Mouse (Mus musculus) limb, embryonic 12.5 days (tissue): ENCODE measurements around the gene Bri3bp. TPM values are rescaled to one million over a fixed set of nuclear protein-coding genes. Genes with fewer than 3 reads are reported as not detected.
"Not testable (repeated sequence)": the region's sequence is repeated elsewhere in the genome, so short reads cannot be mapped to it uniquely, and the experiment has no call there.

Experiments
- ATAC-seq: fragments of 200-750 bp; cut with Nextera tagmentation; 2 replicates; pipeline ENCODE4 v1.8.0; 2017; ENCODE audit warnings: low read depth, moderate TSS enrichment; ENCODE audit not compliant: insufficient number of reproducible peaks, insufficient read depth, low FRiP score, low TSS enrichment
- H3K27ac ChIP-seq: fragments of 300-500 bp; sonication (generic); 2 replicates; pipeline ENCODE4 v1.5.1; 2016; ENCODE audit warnings: mild to moderate bottlenecking, moderate library complexity
- H3K27me3 ChIP-seq: fragments of 300-500 bp; sonication (generic); 2 replicates; pipeline ENCODE4 v1.6.1; 2016; ENCODE audit warnings: mild to moderate bottlenecking, moderate library complexity
- H3K36me3 ChIP-seq: fragments of 300-500 bp; sonication (generic); 2 replicates; pipeline ENCODE4 v1.6.1; 2016; ENCODE audit warnings: mild to moderate bottlenecking, moderate library complexity
- H3K4me1 ChIP-seq: fragments of 300-500 bp; sonication (generic); replicated peaks from 2 replicates; pipeline ENCODE4 v1.6.1; 2016
- H3K4me2 ChIP-seq: fragments of 300-500 bp; sonication (generic); 2 replicates; pipeline ENCODE4 v1.6.1; 2016; ENCODE audit warnings: mild to moderate bottlenecking, moderate library complexity
- H3K4me3 ChIP-seq: fragments of 300-500 bp; sonication (generic); replicated peaks from 2 replicates; pipeline ENCODE4 v1.5.1; 2016; ENCODE audit warnings: mild to moderate bottlenecking
- H3K9ac ChIP-seq: fragments of 300-500 bp; sonication (generic); replicated peaks from 2 replicates; pipeline ENCODE4 v1.6.1; 2016; ENCODE audit warnings: mild to moderate bottlenecking, moderate library complexity
- H3K9me3 ChIP-seq: fragments of 300-500 bp; sonication (generic); 2 replicates; pipeline ENCODE4 v1.6.1; 2016; ENCODE audit warnings: mild to moderate bottlenecking, moderate library complexity
- WGBS: fragments of 180-500 bp; shearing (Covaris S2); methylation state at CpG from one replicate; pipeline ENCODE4 v1.1.7; 2016; 5-methylcytosine and 5-hydroxymethylcytosine counted together
- polyA plus RNA-seq: library from polyadenylated mRNA; unstranded; fragments of >200 nt; fragmentation: Nextera tagmentation; extraction: Ambion mirVana; gene quantifications from 2 replicates; pipeline ENCODE4 v1.2.1, GENCODE M21; 2016

Gene Bri3bp
- polyA plus RNA-seq, 1 experiment from 2014 or later, result 40.7 TPM

- H3K4me2 ChIP-seq, result no peak overlapping the region
- WGBS, result 55% methylated on average over 5 of the region's 5 CpGs
- H3K9me3 ChIP-seq, result no peaks in the 10 kb centered on the region
- H3K36me3 ChIP-seq, result peaks cover 40% of the 10 kb centered on the region
- H3K9ac ChIP-seq, result no peak overlapping the region
- no peak overlapping the region for H3K27ac ChIP-seq
- no peaks in the 10 kb centered on the region for H3K27me3 ChIP-seq
- no peak overlapping the region for H3K4me3 ChIP-seq
- no peak for ATAC-seq
- H3K4me1 ChIP-seq, result peaks cover 13% of the 10 kb centered on the region
Measured at GRCm38 (mm10) chr5:125411972-125412530, 29.3 kb upstream of the Bri3bp start.

GRCm38 (mm10) chr5:125412536-125412935 lies 28.8 kb upstream of the Bri3bp start:
- not testable (repeated sequence) for H3K4me2 ChIP-seq, H3K27me3 ChIP-seq, H3K9me3 ChIP-seq, H3K9ac ChIP-seq, H3K4me3 ChIP-seq, H3K27ac ChIP-seq, ATAC-seq, H3K4me1 ChIP-seq
- WGBS, result 91% methylated on average over 8 of the region's 8 CpGs
- peaks cover 45% of the 10 kb centered on the region for H3K36me3 ChIP-seq

GRCm38 (mm10) chr5:125413763-125414162 lies 27.6 kb upstream of the Bri3bp start:
- Histone ChIP-seq H3K4me1 (peaks cover 8% of the 10 kb centered on the region; the same call in 1 of the 2 replicates), H3K27ac (no peak overlapping the region), H3K9ac (no peak overlapping the region), H3K9me3 (no peaks in the 10 kb centered on the region), H3K4me3 (no peak overlapping the region), H3K27me3 (no peaks in the 10 kb centered on the region), H3K36me3 (peaks cover 57% of the 10 kb centered on the region), H3K4me2 (no peak overlapping the region)
- ATAC-seq, result no peak
- WGBS, result 90% methylated on average over 4 of the region's 4 CpGs

- WGBS, result 88% methylated on average over 8 of the region's 8 CpGs
- no peaks in the 10 kb centered on the region for H3K9me3 ChIP-seq
- no peaks in the 10 kb centered on the region for H3K27me3 ChIP-seq
- no peak for ATAC-seq
- H3K27ac ChIP-seq, result no peak overlapping the region
- H3K4me3 ChIP-seq, result no peak overlapping the region
- H3K4me1 ChIP-seq, result no peaks in the 10 kb centered on the region
- peaks cover 81% of the 10 kb centered on the region for H3K36me3 ChIP-seq
- no peak overlapping the region for H3K4me2 ChIP-seq
- H3K9ac ChIP-seq, result no peak overlapping the region
Measured at GRCm38 (mm10) chr5:125416183-125416582, 25.2 kb upstream of the Bri3bp start.

GRCm38 (mm10) chr5:125418636-125419035 lies 22.7 kb upstream of the Bri3bp start:
- Histone ChIP-seq H3K4me3 (no peak overlapping the region), H3K27ac (no peak overlapping the region), H3K36me3 (peaks cover 99% of the 10 kb centered on the region), H3K27me3 (no peaks in the 10 kb centered on the region), H3K4me1 (no peaks in the 10 kb centered on the region), H3K4me2 (no peak overlapping the region), H3K9ac (no peak overlapping the region), H3K9me3 (no peaks in the 10 kb centered on the region)
- no peak for ATAC-seq
- 90% methylated on average over 12 of the region's 12 CpGs for WGBS

GRCm38 (mm10) chr5:125419124-125419523 lies 22.2 kb upstream of the Bri3bp start:
- Histone ChIP-seq H3K4me3 (no peak overlapping the region), H3K4me1 (no peaks in the 10 kb centered on the region), H3K9me3 (no peaks in the 10 kb centered on the region), H3K4me2 (no peak overlapping the region), H3K36me3 (peaks cover 99% of the 10 kb centered on the region), H3K27ac (no peak overlapping the region), H3K27me3 (no peaks in the 10 kb centered on the region), H3K9ac (no peak overlapping the region)
- 83% methylated on average over 11 of the region's 11 CpGs for WGBS
- ATAC-seq, result no peak

- H3K4me3 ChIP-seq, result no peak overlapping the region
- no peak overlapping the region for H3K4me2 ChIP-seq
- no peaks in the 10 kb centered on the region for H3K9me3 ChIP-seq
- H3K36me3 ChIP-seq, result peaks cover 100% of the 10 kb centered on the region
- ATAC-seq, result no peak
- no peak overlapping the region for H3K9ac ChIP-seq
- no peak overlapping the region for H3K27ac ChIP-seq
- 92% methylated on average over 10 of the region's 10 CpGs for whole genome bisulfite sequencing
- H3K27me3 ChIP-seq, result no peaks in the 10 kb centered on the region
- no peaks in the 10 kb centered on the region for H3K4me1 ChIP-seq
Measured at GRCm38 (mm10) chr5:125425698-125426276, 15.6 kb upstream of the Bri3bp start.

GRCm38 (mm10) chr5:125426343-125426742 lies 15.0 kb upstream of the Bri3bp start:
- no peak for ATAC-seq
- 95% methylated on average over 10 of the region's 10 CpGs for WGBS
- Histone ChIP-seq H3K9me3 (no peaks in the 10 kb centered on the region), H3K27ac (no peak overlapping the region), H3K4me1 (no peaks in the 10 kb centered on the region), H3K4me3 (no peak overlapping the region), H3K9ac (no peak overlapping the region), H3K36me3 (peaks cover 100% of the 10 kb centered on the region), H3K4me2 (no peak overlapping the region), H3K27me3 (no peaks in the 10 kb centered on the region)

GRCm38 (mm10) chr5:125432324-125432723 lies 9.0 kb upstream of the Bri3bp start:
- H3K4me3 ChIP-seq, H3K27ac ChIP-seq, ATAC-seq, H3K27me3 ChIP-seq, H3K9me3 ChIP-seq: not testable (repeated sequence)
- H3K4me1 ChIP-seq, result peaks cover 12% of the 10 kb centered on the region
- H3K36me3 ChIP-seq, result peaks cover 45% of the 10 kb centered on the region
- peak overlapping the region; percentile 89 for H3K9ac ChIP-seq
- peak overlapping the region; percentile 97; the same call in 1 of the 2 replicates for H3K4me2 ChIP-seq
- 87% methylated on average over 2 of the region's 2 CpGs for WGBS

- Histone ChIP-seq H3K9ac (peak within 1 kb of the TSS; percentile 89), H3K4me2 (peak within 1 kb of the TSS; percentile 97), H3K27me3 (no peaks in the 10 kb centered on the region), H3K27ac (peak within 1 kb of the TSS; percentile 81), H3K4me1 (peaks cover 12% of the 10 kb centered on the region), H3K36me3 (peaks cover 30% of the 10 kb centered on the region), H3K4me3 (peak within 1 kb of the TSS; percentile 93), H3K9me3 (0 out of 2 replicates have a peak, but pooled peaks cover 4% of the 10 kb centered on the region)
- peak; percentile 91 for ATAC-seq
- under 1% methylated on average over 46 of the region's 46 CpGs for WGBS
Measured at GRCm38 (mm10) chr5:125433793-125434337, 7.5 kb upstream of the Bri3bp start, which contains the start of gene Dhx37. Dhx37 (minus strand) TSS chr5:125434121.

GRCm38 (mm10) chr5:125434347-125434746 lies 7.0 kb upstream of the Bri3bp start:
- WGBS, result 54% methylated on average over 15 of the region's 15 CpGs

More at GRCm38 (mm10) chr5:125434347-125434746, 7.0 kb upstream of the Bri3bp start:
- H3K4me1 ChIP-seq, result peaks cover 12% of the 10 kb centered on the region
- ATAC-seq, result peak; percentile 33; the same call in 1 of the 2 replicates
- H3K4me3 ChIP-seq, result peak overlapping the region; percentile 93
- H3K9ac ChIP-seq, H3K27ac ChIP-seq, H3K9me3 ChIP-seq, H3K27me3 ChIP-seq: not testable (repeated sequence)
- peak overlapping the region; percentile 97 for H3K4me2 ChIP-seq
- peaks cover 25% of the 10 kb centered on the region for H3K36me3 ChIP-seq
